Mouse (Mus musculus) lung, postnatal 0 days (tissue): ENCODE measurements around the gene Gpatch1.

Source experiments
- CTCF ChIP-seq: IDR thresholded peaks from 2 replicates; pipeline ENCODE4 v1.5.1; 2016; ENCODE audit warnings: antibody characterized with exemption, mild to moderate bottlenecking
- EP300 ChIP-seq: IDR thresholded peaks from 2 replicates; pipeline ENCODE4 v1.6.1; 2016; ENCODE audit warnings: antibody characterized with exemption, mild to moderate bottlenecking, control low read depth

- TF ChIP-seq EP300 (no peak), CTCF (no peak)
Observed at GRCm38 (mm10) chr7:35362253-35362652, 44.0 kb upstream of the Gpatch1 start.
